ENCODE assay signal across 15 mouse cellular contexts in the genomic region with DNA sequence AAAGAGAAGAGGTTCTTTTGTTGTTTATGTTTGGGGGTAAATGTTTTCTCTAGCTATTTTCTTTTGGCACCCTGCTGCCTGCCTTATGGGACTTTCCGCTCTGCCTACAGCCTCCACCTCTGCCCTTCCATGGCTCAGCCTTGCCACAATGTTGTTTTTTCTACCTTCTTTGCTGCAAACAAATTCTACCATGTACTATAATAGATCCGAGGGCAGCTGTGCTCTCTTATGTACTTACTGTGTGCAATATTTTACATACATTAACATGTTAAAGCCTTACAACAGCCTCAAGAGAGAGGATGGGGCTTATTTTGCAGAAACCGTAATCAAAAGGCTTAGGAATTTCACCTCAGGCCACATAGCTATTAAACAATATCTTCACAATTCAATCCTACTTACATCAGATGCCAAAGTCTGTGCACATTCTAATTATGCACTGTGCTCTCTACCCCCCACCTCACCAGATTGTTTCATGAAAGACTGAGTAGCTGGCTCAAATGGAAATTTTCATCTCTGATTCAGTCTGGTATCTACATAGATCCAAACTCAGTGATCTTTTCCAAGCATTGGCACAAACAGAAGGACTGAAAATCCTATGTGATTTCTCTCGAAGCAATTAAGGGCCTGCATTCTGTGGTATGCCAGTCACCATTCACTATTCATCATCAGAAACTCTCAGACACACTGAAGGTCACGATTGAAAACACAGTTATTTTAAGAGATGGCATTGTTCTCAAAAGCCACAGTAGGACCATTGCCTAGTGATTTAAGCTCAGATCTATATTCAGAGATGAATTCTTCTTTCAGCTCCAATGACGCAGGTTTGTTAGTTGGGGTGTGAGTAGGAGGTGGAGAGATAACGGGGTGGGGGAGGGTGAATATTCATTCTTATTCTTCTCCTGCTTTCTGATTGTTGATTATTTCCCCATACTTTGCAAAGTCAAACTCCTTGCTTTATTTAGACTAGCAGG.
DNase-seq lines count a peak whose midpoint lies in the region; ATAC-seq and TF ChIP-seq lines count a peak whose summit lies in the region.
"Had no signal": no experiment of that assay in that cellular context is flagged by ENCODE, and none has a peak within 500 bp of the region (broad histone marks: within the 10 kb centered on the region; RNA-seq: fewer than 3 reads in every experiment).

No protein-coding gene starts in this region.

- H3K27me3 ChIP-seq in midbrain, embryonic 11.5 days (ENCODE audit: control insufficient read depth, insufficient read depth, low read length): no peaks in the 10 kb centered on the region
- no peaks in the 10 kb centered on the region for H3K27me3 ChIP-seq in midbrain, embryonic 10.5 days (ENCODE audit: low read depth, poor library complexity, severe bottlenecking)
- no peaks in the 10 kb centered on the region for H3K27me3 ChIP-seq in hindbrain, embryonic 14.5 days (ENCODE audit: control insufficient read depth, insufficient read depth, low read length)
- no peaks in the 10 kb centered on the region for H3K27me3 ChIP-seq in midbrain, postnatal 0 days (ENCODE audit: insufficient read depth, low read length)
- H3K27me3 ChIP-seq: CH12.LX; hindbrain, embryonic 15.5 days; liver, embryonic 13.5 days; Patski had no signal

- H3K36me3 ChIP-seq in midbrain, embryonic 11.5 days (ENCODE audit: control insufficient read depth, insufficient read depth, low read length): no peaks in the 10 kb centered on the region
- no peaks in the 10 kb centered on the region for H3K36me3 ChIP-seq in midbrain, embryonic 10.5 days
- H3K36me3 ChIP-seq in hindbrain, embryonic 14.5 days (replicated peaks; ENCODE audit: control insufficient read depth, insufficient read depth): no peaks in the 10 kb centered on the region
- no peaks in the 10 kb centered on the region for H3K36me3 ChIP-seq in midbrain, postnatal 0 days (ENCODE audit: insufficient read depth, low read length)
- H3K36me3 ChIP-seq: hindbrain, embryonic 15.5 days; liver, embryonic 13.5 days had no signal

- peak; percentile 18 to 19 for DNase-seq in cerebellum, postnatal 10 days
- DNase-seq in cerebellum, adult 11-12 months: no peak
- DNase-seq in midbrain, embryonic 11.5 days (ENCODE audit: low spot score, missing footprints): peak; percentile 80
- no peak for DNase-seq in midbrain, embryonic 10.5 days (ENCODE audit: low spot score)
- no peak for DNase-seq in hindbrain, embryonic 14.5 days (ENCODE audit: low spot score)
- no peak for DNase-seq in midbrain, postnatal 0 days (ENCODE audit: low spot score)
- no peak for DNase-seq in gastrocnemius, postnatal 25 days
- no peak for DNase-seq in heart, adult 9 months (ENCODE audit: low spot score in 2 of 2)
- DNase-seq: cerebellum, postnatal 25 days; kidney, adult 8-10 months; liver, embryonic 13.5 days; lung, postnatal 10 days had no signal

- no peak for TF ChIP-seq CTCF in midbrain, postnatal 0 days (IDR thresholded peaks at IDR 0.05)

- ATAC-seq in midbrain, embryonic 11.5 days (ENCODE audit: low FRiP score): peak; percentile 60; the same call in 1 of the 2 replicates
- ATAC-seq in hindbrain, embryonic 14.5 days (ENCODE audit: low FRiP score): peak; percentile 55; the same call in 1 of the 2 replicates
- ATAC-seq in midbrain, postnatal 0 days (ENCODE audit: low FRiP score): 0 out of 2 replicates have a peak, but pooled peaks have one; percentile 13
- ATAC-seq: Patski had no signal

- H3K9me3 ChIP-seq in midbrain, embryonic 11.5 days (ENCODE audit: control insufficient read depth, low read length): no peaks in the 10 kb centered on the region
- no peaks in the 10 kb centered on the region for H3K9me3 ChIP-seq in midbrain, embryonic 10.5 days (replicated peaks)
- no peaks in the 10 kb centered on the region for H3K9me3 ChIP-seq in hindbrain, embryonic 14.5 days (ENCODE audit: control insufficient read depth, low read length)
- H3K9me3 ChIP-seq in midbrain, postnatal 0 days (ENCODE audit: low read length): no peaks in the 10 kb centered on the region
- H3K9me3 ChIP-seq: hindbrain, embryonic 15.5 days; liver, embryonic 13.5 days had no signal

- no peak overlapping the region for H3K4me3 ChIP-seq in midbrain, embryonic 11.5 days (ENCODE audit: low read depth, low read length)
- H3K4me3 ChIP-seq in midbrain, embryonic 10.5 days: no peak overlapping the region
- no peak overlapping the region for H3K4me3 ChIP-seq in hindbrain, embryonic 14.5 days (replicated peaks; ENCODE audit: low read length)
- H3K4me3 ChIP-seq in midbrain, postnatal 0 days (ENCODE audit: low read depth, low read length): no peak overlapping the region
- H3K4me3 ChIP-seq: hindbrain, embryonic 15.5 days; liver, embryonic 13.5 days had no signal

- H3K4me1 ChIP-seq in midbrain, embryonic 11.5 days (ENCODE audit: control insufficient read depth, insufficient read depth, low read length): peaks cover 3% of the 10 kb centered on the region; the same call in 1 of the 2 replicates
- peaks cover 5% of the 10 kb centered on the region; the same call in 1 of the 2 replicates for H3K4me1 ChIP-seq in midbrain, embryonic 10.5 days
- H3K4me1 ChIP-seq in hindbrain, embryonic 14.5 days (replicated peaks; ENCODE audit: control insufficient read depth, insufficient read depth, low read length): peaks cover 8% of the 10 kb centered on the region; the same call in 1 of the 2 replicates
- no peaks in the 10 kb centered on the region for H3K4me1 ChIP-seq in midbrain, postnatal 0 days (ENCODE audit: insufficient read depth, low read length)
- H3K4me1 ChIP-seq: hindbrain, embryonic 15.5 days; liver, embryonic 13.5 days had no signal

- H3K27ac ChIP-seq in midbrain, embryonic 11.5 days (ENCODE audit: low read depth, low read length): no peak overlapping the region
- no peak overlapping the region for H3K27ac ChIP-seq in midbrain, embryonic 10.5 days (replicated peaks)
- H3K27ac ChIP-seq in hindbrain, embryonic 14.5 days: peak overlapping the region; percentile 5; the same call in 1 of the 2 replicates
- H3K27ac ChIP-seq in midbrain, postnatal 0 days (ENCODE audit: low read depth, low read length): no peak overlapping the region
- H3K27ac ChIP-seq: hindbrain, embryonic 15.5 days; liver, embryonic 13.5 days had no signal

- no peak overlapping the region for H3K9ac ChIP-seq in midbrain, embryonic 11.5 days (ENCODE audit: low read length)
- H3K9ac ChIP-seq in hindbrain, embryonic 14.5 days: no peak overlapping the region
- H3K9ac ChIP-seq in midbrain, postnatal 0 days (replicated peaks; ENCODE audit: low read length, poor library complexity, severe bottlenecking): no peak overlapping the region
- H3K9ac ChIP-seq: hindbrain, embryonic 15.5 days; liver, embryonic 13.5 days had no signal

- H3K4me2 ChIP-seq in midbrain, embryonic 11.5 days: no peak overlapping the region
- H3K4me2 ChIP-seq in hindbrain, embryonic 14.5 days (replicated peaks): no peak overlapping the region
- H3K4me2 ChIP-seq in midbrain, postnatal 0 days (ENCODE audit: low read depth, low read length, poor library complexity, severe bottlenecking): no peak overlapping the region
- H3K4me2 ChIP-seq: hindbrain, embryonic 15.5 days; liver, embryonic 13.5 days had no signal

- 72% methylated on average over 7 of the region's 7 CpGs for WGBS in midbrain, embryonic 11.5 days
- 74% methylated on average over 7 of the region's 7 CpGs for WGBS in midbrain, embryonic 10.5 days
- 49% methylated on average over 7 of the region's 7 CpGs for WGBS in hindbrain, embryonic 14.5 days
- WGBS in midbrain, postnatal 0 days: 44% methylated on average over 7 of the region's 7 CpGs

Comparison
In these comparisons a context has a peak if more than half of its experiments do, and no peak if none do; other contexts are left out.
1. DNase-seq: peak in cerebellum, postnatal 10 days (2 of 2) and midbrain, embryonic 11.5 days (single experiment); none in cerebellum, adult 11-12 months (single experiment), midbrain, embryonic 10.5 days (single experiment), hindbrain, embryonic 14.5 days (single experiment), midbrain, postnatal 0 days (single experiment), gastrocnemius, postnatal 25 days (single experiment) and heart, adult 9 months (0 of 2).
2. Peak in every context shown above with its lines, with median percentiles within 50 percentile points of each other: ATAC-seq.